Mouse (Mus musculus): Measurements from ENCODE around the gene Tcte2.

GRCm38 (mm10) chr17:13695881-13696280, 65.7 kb downstream of the Tcte2 start:
- TF ChIP-seq CTCF (IDR thresholded peaks at IDR 0.05) (no peak), EP300 (IDR thresholded peaks at IDR 0.05) (peak; percentile 98)
